Mouse (Mus musculus) E14TG2a.4 (cell line): Measurements from ENCODE around the gene Ehbp1.

Experiments used
- CTCF ChIP-seq: conservative IDR thresholded peaks from 2 replicates; pipeline ENCODE4 v1.5.1; 2014; ENCODE audit warnings: low read length
- NANOG ChIP-seq: IDR thresholded peaks from 2 replicates; pipeline ENCODE4 v1.6.1; 2014; ENCODE audit warnings: borderline replicate concordance, low read length, mixed read lengths

DNA sequence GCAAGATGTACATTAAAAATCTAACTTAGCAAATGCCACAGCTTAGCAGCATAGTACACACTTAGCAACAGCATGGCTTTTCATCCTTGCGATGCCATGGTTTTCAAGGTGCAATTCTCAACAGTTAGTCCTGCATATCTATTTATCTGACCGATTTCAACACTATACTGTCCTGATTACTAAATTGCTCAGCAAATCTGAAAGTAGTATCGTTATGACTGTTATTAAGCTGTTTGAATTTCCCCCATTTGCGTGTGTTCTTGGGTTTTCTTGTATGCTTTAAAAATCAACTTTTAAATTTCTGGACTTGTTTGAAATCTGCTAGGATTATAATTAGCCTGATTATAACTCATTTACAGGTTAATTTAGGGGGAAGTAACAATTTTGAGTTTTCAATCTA, 184.2 kb downstream of the Ehbp1 start:
- TF ChIP-seq CTCF, result no peak
- TF ChIP-seq NANOG, result no peak
